Mouse (Mus musculus) ES-Bruce4 (cell line): Measurements from ENCODE around the gene Ceacam18. TPM values are rescaled to one million over a fixed set of nuclear protein-coding genes. Genes with fewer than 3 reads are reported as not detected.
A peak's percentile ranks its signal among the peaks of the same experiment; 100 is the strongest.
"Not testable (repeated sequence)": the region's sequence is repeated elsewhere in the genome, so short reads cannot be mapped to it uniquely, and the experiment has no call there.

ENCODE experiments used
- H3K27ac ChIP-seq: 2 replicates; pipeline ENCODE4 v1.5.1; 2012; ENCODE audit warnings: low read length, inconsistent platforms; ENCODE audit not compliant: insufficient read depth
- H3K27me3 ChIP-seq: 2 replicates; pipeline ENCODE4 v1.6.1; 2012; ENCODE audit warnings: mild to moderate bottlenecking, low read length, inconsistent platforms; ENCODE audit not compliant: control insufficient read depth, poor library complexity, insufficient read depth, severe bottlenecking
- H3K36me3 ChIP-seq: 2 replicates; pipeline ENCODE4 v1.6.1; 2012; ENCODE audit warnings: inconsistent platforms, mild to moderate bottlenecking, low read length, moderate library complexity; ENCODE audit not compliant: control insufficient read depth, poor library complexity, insufficient read depth, severe bottlenecking
- H3K4me1 ChIP-seq: one replicate; pipeline ENCODE4 v1.8.1; 2011; ENCODE audit warnings: low read length; ENCODE audit not compliant: control insufficient read depth, insufficient read depth
- H3K4me3 ChIP-seq: 2 replicates; pipeline ENCODE4 v1.5.1; 2011; ENCODE audit warnings: low read depth, mild to moderate bottlenecking, low read length
- H3K9ac ChIP-seq: 2 replicates; pipeline ENCODE4 v1.6.1; 2012; ENCODE audit warnings: low read depth, mild to moderate bottlenecking, inconsistent platforms; ENCODE audit not compliant: poor library complexity, severe bottlenecking
- H3K9me3 ChIP-seq: replicated peaks from 2 replicates; pipeline ENCODE4 v1.6.1; 2012; ENCODE audit warnings: mild to moderate bottlenecking, low read length, inconsistent platforms; ENCODE audit not compliant: control insufficient read depth, poor library complexity, insufficient read depth, severe bottlenecking
- CTCF ChIP-seq: IDR thresholded peaks from one replicate; pipeline ENCODE4 v1.8.1; 2011; ENCODE audit warnings: low read depth, low read length
- EP300 ChIP-seq: IDR thresholded peaks from 2 replicates; pipeline ENCODE4 v1.6.1; 2011; ENCODE audit warnings: low read depth, low read length; ENCODE audit not compliant: insufficient read depth
- POLR2A ChIP-seq: IDR thresholded peaks from one replicate; pipeline ENCODE4 v1.8.1; 2011; ENCODE audit warnings: low read length; ENCODE audit not compliant: insufficient read depth
- polyA plus RNA-seq: library from polyadenylated mRNA; stranded (reverse); fragments of >200 nt; gene quantifications from 2 replicates; pipeline ENCODE4 v1.2.4, GENCODE M21; 2011; ENCODE audit warnings: low read depth; ENCODE audit not compliant: missing spikeins, insufficient read depth, insufficient read length

The Ceacam18 gene
- polyA plus RNA-seq, 1 experiment = not detected

DNA sequence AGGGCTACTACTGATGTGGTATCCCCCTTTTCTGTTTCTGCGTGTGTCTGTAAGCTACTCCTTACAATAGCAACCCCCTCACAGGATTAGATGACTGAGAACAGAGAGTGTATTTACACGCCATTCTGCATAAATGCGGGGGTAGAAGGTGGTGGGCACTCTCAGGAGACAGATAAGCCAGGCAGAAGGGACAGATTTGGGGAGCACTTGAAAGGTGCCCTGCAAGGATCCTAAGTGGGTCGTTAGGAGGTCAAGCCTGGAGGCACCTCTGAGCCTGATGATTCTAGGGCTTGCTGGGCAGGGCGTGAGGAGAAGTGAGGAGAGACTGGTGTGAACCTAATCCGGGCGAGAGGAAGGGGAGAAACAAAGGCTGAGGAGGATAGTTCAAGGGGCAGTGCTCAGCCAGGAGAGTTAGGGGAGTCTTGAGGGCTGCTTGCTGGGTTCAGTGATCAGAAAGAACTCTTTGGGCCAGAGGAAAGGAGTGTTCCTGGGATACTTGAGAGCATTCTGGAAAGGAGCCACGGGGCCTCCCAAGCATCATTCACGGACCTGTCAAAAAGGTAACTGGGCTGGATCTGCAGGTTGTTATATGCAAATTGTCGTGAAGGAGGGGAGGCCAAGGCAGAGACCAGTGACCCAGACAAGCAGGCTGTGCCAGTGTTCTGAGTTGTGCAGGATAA is 38.2 kb downstream of the Ceacam18 start:
- no peaks in the 10 kb centered on the region for H3K9me3 ChIP-seq

DNA sequence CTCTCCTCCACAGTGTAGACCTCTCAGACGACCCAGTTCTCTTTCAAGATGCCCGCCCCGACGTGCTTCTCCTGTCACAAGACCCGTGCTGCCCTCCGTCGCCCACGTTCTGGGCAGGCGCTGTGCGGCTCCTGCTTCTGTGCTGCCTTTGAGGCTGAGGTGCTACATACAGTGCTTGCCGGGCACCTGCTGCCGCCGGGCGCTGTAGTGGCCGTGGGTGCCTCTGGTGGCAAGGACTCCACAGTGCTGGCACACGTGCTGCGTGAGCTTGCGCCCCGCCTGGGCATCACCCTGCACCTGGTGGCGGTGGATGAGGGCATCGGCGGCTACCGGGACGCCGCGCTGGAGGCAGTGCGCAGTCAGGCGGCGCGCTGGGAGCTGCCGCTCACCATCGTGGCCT is 40.6 kb downstream of the Ceacam18 start:
- Histone ChIP-seq H3K9ac (peak overlapping the region; percentile 5; the same call in 1 of the 2 replicates), H3K27ac (no peak overlapping the region), H3K36me3 (no peaks in the 10 kb centered on the region), H3K27me3 (no peaks in the 10 kb centered on the region), H3K4me1 (peaks cover 2% of the 10 kb centered on the region), H3K4me3 (peak overlapping the region; percentile 38), H3K9me3 (no peaks in the 10 kb centered on the region)
- TF ChIP-seq POLR2A (no peak), CTCF (no peak), EP300 (no peak)

More for the DNA sequence above, 38.2 kb downstream of the Ceacam18 start:
- peak overlapping the region; percentile 97 for H3K4me3 ChIP-seq
- H3K9ac ChIP-seq = peak overlapping the region; percentile 70
- TF ChIP-seq EP300 = no peak
- no peak for TF ChIP-seq POLR2A
- peaks cover 2% of the 10 kb centered on the region for H3K4me1 ChIP-seq
- H3K36me3 ChIP-seq = no peaks in the 10 kb centered on the region
- H3K27me3 ChIP-seq = no peaks in the 10 kb centered on the region
- H3K27ac ChIP-seq = no peak overlapping the region

DNA sequence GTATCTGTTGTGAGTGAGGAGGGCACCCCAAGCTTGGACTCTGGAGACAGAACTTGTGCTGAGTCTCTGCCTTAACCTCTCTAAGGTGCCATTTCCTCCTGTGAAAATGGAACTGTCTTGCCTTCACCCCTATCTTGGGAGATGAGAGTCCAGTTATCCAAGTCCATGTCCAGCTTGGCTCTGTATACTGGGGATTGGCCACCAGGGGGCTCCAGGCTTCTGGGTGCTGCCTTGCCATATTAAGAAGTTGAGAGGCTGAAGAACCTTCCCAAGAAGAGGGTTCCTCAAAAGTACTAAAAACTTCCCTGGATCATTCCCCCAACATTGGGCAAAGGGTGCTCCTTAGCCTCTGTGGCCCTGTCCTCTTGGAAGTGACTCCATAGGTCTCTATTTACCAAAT is 44.0 kb downstream of the Ceacam18 start:
- H3K36me3 ChIP-seq = no peaks in the 10 kb centered on the region
- H3K4me1 ChIP-seq = peaks cover 2% of the 10 kb centered on the region
- no peaks in the 10 kb centered on the region for H3K27me3 ChIP-seq
- no peak overlapping the region for H3K9ac ChIP-seq
- TF ChIP-seq CTCF = peak; percentile 60
- no peak for TF ChIP-seq POLR2A
- TF ChIP-seq EP300 = no peak
- no peaks in the 10 kb centered on the region for H3K9me3 ChIP-seq
- H3K27ac ChIP-seq = no peak overlapping the region
- H3K4me3 ChIP-seq = no peak overlapping the region

DNA sequence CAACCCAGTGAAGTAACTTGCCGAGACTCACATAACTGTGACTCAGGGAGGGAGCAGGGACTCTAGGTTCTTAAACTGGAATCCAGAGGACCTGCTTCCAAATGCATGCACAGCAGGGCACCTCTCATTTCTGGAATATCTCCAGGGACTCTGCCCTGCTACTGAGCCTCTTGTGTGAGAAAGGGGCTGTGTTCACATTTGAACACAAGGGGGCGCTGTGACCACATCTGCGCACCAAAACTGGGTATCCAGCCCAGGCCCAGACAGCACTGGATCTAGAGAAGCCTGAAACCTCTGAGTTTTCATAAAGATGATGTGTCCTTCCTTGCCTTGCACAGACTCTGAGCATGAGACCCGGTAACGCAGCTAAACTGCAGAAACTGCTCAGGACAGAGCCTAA is 46.5 kb downstream of the Ceacam18 start:
- Histone ChIP-seq H3K4me3 (no peak overlapping the region), H3K27me3 (no peaks in the 10 kb centered on the region), H3K9me3 (no peaks in the 10 kb centered on the region), H3K27ac (no peak overlapping the region), H3K36me3 (no peaks in the 10 kb centered on the region), H3K4me1 (no peaks in the 10 kb centered on the region), H3K9ac (no peak overlapping the region)
- peak; percentile 98 for TF ChIP-seq CTCF
- TF ChIP-seq EP300 = no peak

DNA sequence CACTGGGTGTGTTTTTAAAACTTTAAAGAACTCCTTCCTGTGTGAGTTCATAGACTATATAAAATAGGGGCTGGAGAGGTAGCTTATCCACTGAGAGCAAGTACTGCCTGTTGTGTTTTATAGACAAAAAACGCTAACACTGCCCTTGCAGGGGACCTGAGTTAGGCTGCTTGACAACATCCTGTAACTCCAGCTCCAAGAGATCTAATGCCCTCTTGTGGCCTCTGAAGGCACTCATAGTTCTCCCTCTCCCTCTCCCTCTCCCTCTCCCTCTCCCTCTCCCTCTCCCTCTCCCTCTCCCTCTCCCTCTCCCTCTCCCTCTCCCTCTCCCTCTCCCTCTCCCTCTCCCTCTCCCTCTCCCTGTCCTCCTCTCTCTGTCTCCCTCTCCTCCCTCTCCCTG is 48.0 kb downstream of the Ceacam18 start:
- not testable (repeated sequence) for H3K27me3 ChIP-seq, H3K27ac ChIP-seq, H3K9me3 ChIP-seq, H3K4me3 ChIP-seq, H3K4me1 ChIP-seq, H3K9ac ChIP-seq, H3K36me3 ChIP-seq
- TF ChIP-seq CTCF = peak; percentile 29

DNA sequence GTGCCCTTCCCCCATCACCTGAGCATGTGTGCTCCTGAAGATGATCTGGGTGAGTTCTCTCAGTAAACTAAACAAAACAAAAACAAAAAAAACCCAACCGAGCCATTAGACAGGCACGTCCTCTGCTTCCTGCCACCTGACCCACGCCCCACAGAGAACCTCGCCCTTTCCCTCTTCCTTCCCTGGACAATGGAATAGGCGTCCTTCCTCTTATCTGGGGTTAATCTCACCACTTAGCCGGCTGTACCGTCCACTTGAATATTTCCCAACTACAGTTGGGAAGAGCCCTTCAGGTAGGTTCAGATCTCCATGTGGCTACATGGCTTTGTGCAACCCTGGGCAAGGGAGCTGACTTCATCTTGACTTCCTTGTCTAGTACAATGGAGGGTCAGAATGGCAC is 50.6 kb downstream of the Ceacam18 start:
- Histone ChIP-seq H3K4me1 (no peaks in the 10 kb centered on the region), H3K9me3 (no peaks in the 10 kb centered on the region), H3K27ac (no peak overlapping the region), H3K27me3 (no peaks in the 10 kb centered on the region), H3K4me3 (no peak overlapping the region), H3K9ac (no peak overlapping the region), H3K36me3 (no peaks in the 10 kb centered on the region)
- TF ChIP-seq POLR2A (no peak), EP300 (no peak), CTCF (no peak)

DNA sequence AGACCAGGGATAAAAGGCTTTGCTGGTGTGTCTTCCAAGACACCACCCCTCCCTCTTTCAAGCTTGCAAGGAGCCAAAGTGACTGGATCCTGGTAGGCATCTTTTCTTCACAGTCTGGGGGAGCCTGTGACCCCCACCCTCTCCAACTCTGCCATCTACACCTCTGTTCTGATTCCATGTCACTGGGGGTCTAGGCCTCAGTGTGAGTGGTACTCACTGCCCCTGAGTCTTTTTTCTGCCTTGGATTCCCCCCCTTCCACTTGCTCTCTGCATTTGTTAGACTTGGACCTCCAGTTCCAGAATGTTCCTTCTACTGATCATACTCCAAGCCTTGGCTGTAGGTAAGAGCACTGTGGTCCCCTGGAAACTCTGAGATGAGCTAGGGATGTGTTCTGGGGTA is 55.6 kb downstream of the Ceacam18 start, which contains the start of gene Klk14:
Klk14 (plus strand) TSS at position 301 of the 400 bp plus-strand sequence.
- Histone ChIP-seq H3K27me3 (no peaks in the 10 kb centered on the region), H3K27ac (no peak within 1 kb of the TSS), H3K9me3 (no peaks in the 10 kb centered on the region), H3K4me1 (no peaks in the 10 kb centered on the region), H3K9ac (no peak within 1 kb of the TSS), H3K4me3 (no peak within 1 kb of the TSS), H3K36me3 (no peaks in the 10 kb centered on the region)
- TF ChIP-seq POLR2A (no peak), CTCF (no peak), EP300 (no peak)

Other genes starting within 250 kb of the Ceacam18 start
- 0.24 TPM in 1 of 2 replicates, not detected in the other for gene Siglecg, start 226.5 kb upstream of the Ceacam18 start, polyA plus RNA-seq
- gene Lim2, start 207.0 kb upstream of the Ceacam18 start, polyA plus RNA-seq = 0.27 and 0.41 TPM in 2 replicates
- gene Nkg7, start 197.6 kb upstream of the Ceacam18 start, polyA plus RNA-seq = not detected in 2 replicates
- not detected in 2 replicates for gene Cldnd2, start 193.9 kb upstream of the Ceacam18 start, polyA plus RNA-seq
- 63.3 and 68.3 TPM in 2 replicates for gene Etfb, start 190.6 kb upstream of the Ceacam18 start, polyA plus RNA-seq
- not detected in 2 replicates for gene Gm45233, start 190.6 kb upstream of the Ceacam18 start, polyA plus RNA-seq
- gene Vsig10l, start 171.6 kb upstream of the Ceacam18 start, polyA plus RNA-seq = 1.9 and 2.8 TPM in 2 replicates
- gene Iglon5, start 144.6 kb upstream of the Ceacam18 start, polyA plus RNA-seq = 4.6 and 5.0 TPM in 2 replicates
- not detected in 2 replicates for gene 4931406B18Rik, start 128.8 kb upstream of the Ceacam18 start, polyA plus RNA-seq
- gene Cd33, start 90.3 kb upstream of the Ceacam18 start, polyA plus RNA-seq = 0.12 TPM in 1 of 2 replicates, not detected in the other
- 1.7 and 2.2 TPM in 2 replicates for gene Zfp658, start 72.5 kb upstream of the Ceacam18 start, polyA plus RNA-seq
- 6.9 and 9.4 TPM in 2 replicates for gene Zfp719, start 55.1 kb upstream of the Ceacam18 start, polyA plus RNA-seq
- 3.1 and 3.4 TPM in 2 replicates for gene Zfp819, start 27.5 kb upstream of the Ceacam18 start, polyA plus RNA-seq
- gene Siglece, start 25.5 kb downstream of the Ceacam18 start, polyA plus RNA-seq = 0.64 TPM in 1 of 2 replicates, not detected in the other
- 6.2 and 7.6 TPM in 2 replicates for gene Ctu1, start 37.3 kb downstream of the Ceacam18 start, polyA plus RNA-seq
- gene Klk14, start 55.7 kb downstream of the Ceacam18 start, polyA plus RNA-seq = not detected in 2 replicates
- 1.8 TPM in 1 of 2 replicates, not detected in the other for gene Klk13, start 77.9 kb downstream of the Ceacam18 start, polyA plus RNA-seq
- not detected in 2 replicates for gene Klk12, start 134.2 kb downstream of the Ceacam18 start, polyA plus RNA-seq
- gene Klk11, start 139.9 kb downstream of the Ceacam18 start, polyA plus RNA-seq = not detected in 2 replicates
- 1.2 and 2.1 TPM in 2 replicates for gene Klk10, start 146.3 kb downstream of the Ceacam18 start, polyA plus RNA-seq
- not detected in 2 replicates for gene Klk9, start 157.2 kb downstream of the Ceacam18 start, polyA plus RNA-seq
- 12.7 and 15.5 TPM in 2 replicates for gene Klk8, start 162.9 kb downstream of the Ceacam18 start, polyA plus RNA-seq
- 0.70 and 0.84 TPM in 2 replicates for gene Klk7, start 176.6 kb downstream of the Ceacam18 start, polyA plus RNA-seq
- not detected in 2 replicates for gene Klk6, start 189.8 kb downstream of the Ceacam18 start, polyA plus RNA-seq
- not detected in 2 replicates for gene Klk5, start 207.3 kb downstream of the Ceacam18 start, polyA plus RNA-seq
- not detected in 2 replicates for gene Klk4, start 246.5 kb downstream of the Ceacam18 start, polyA plus RNA-seq